Mouse (Mus musculus): Measurements from ENCODE around the gene Zfp423. TPM values are rescaled to one million over a fixed set of nuclear protein-coding genes. Genes with fewer than 3 reads are reported as not detected.

Gene Zfp423
- total RNA-seq, 2 experiments from 2014 or later = not detected

GRCm38 (mm10) chr8:87765276-87765675 lies 194.1 kb downstream of the Zfp423 start:
- ATAC-seq (replicated peaks; ENCODE audit: poor library complexity, severe bottlenecking) = no peak

DNA sequence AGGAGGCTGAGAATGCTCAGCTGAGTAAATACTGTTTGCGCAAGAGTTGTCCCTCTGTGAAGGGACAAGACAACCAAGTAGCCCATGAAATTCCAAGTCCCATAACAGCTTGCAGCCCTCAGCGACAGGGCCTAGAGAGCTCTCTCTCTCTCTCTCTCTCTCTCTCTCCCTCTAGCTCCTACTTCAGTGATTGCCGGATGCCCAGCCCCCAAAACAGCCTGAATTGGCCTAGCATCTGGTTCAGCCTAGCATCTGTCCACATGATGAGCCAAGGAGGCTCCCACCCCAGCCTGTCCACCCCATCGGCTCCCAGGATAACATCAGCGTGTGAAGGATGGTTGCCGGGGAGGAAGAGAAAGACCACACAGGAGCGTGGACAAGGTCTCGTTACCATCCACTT lies 200.6 kb downstream of the Zfp423 start:
- ATAC-seq (replicated peaks; ENCODE audit: poor library complexity, severe bottlenecking) = no peak

DNA sequence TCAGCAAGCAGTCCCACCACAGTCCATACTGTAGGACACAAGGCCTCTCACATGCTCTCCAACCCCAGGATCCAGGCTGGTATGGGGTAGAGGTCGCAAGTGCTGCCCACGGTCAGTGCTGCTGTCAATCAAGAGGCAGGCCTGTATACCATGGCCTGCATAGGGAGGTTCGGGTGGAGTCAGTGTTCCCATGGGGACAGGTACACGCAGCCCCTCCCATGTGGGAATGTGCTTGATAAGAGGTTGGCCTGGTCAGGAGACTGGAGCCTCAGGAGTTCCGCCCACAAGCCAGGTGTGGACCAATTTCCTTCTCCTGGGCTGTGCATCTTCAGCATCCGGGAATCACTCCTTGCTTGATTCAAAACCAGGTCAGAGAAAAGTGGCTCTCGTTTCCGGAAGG lies 204.5 kb downstream of the Zfp423 start:
- ATAC-seq (replicated peaks; ENCODE audit: poor library complexity, severe bottlenecking) = no peak

DNA sequence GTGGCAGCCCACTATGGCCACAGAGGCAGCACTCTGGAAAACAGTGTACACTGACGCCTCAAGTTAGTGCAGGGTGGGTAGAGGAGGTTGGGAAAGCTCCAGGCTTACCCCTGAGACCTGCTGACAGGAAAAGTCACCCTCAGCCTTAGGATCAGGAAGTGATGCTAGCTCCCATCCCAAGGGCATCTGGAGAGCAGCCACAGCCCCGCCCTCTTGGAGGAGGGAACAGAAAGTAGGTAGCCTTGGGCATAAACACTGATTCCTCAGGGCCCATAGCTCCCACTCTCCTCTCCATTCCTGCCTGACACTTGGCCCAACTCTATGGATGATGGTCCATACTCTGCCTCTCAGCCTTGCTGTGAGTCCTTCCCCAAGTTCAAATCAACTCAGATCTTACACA lies 205.8 kb downstream of the Zfp423 start:
- ATAC-seq (replicated peaks; ENCODE audit: poor library complexity, severe bottlenecking) = no peak

DNA sequence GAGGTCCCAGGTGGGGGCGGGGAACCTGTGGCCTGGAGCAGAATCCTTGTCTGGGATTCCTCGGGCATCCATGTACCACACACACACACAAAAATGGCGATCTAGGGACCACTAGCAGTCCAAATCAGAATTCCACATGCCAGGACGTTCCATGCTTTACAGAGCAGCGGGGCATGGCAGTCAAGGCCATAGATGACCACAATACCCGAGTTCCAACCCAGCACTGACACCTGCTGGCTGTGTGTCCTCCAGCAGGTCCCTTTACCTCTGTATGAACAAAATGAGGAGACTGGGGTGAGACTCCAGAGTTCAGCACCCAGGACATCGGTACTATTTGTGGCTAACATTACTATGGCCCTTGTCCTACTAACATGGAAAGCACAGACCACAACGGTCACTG lies 206.2 kb downstream of the Zfp423 start:
- no peak for ATAC-seq (replicated peaks; ENCODE audit: poor library complexity, severe bottlenecking)

- no peak for ATAC-seq (replicated peaks; ENCODE audit: poor library complexity, severe bottlenecking)
These were observed 206.7 kb downstream of the Zfp423 start for GRCm38 (mm10) chr8:87752710-87753109.

DNA sequence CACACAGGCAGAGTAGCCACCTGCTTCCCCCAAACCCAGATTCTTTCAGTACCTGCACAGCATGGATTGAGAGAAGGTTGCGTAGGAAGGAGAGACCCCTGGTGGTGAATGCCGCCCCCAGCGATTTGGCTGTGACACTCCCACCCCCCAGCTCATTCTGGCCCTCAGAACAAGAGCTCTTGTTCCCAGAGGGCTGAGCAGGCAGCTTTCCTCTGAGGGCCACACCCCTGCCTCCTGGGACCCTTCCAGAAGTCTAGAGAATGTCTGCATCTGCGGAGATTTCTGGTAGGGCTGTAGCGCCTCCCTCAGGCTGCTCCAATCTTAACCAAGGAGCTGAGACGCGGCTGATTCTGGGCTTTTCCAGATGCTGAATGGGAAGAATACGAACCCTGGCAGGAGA lies 211.8 kb downstream of the Zfp423 start:
- ATAC-seq (replicated peaks; ENCODE audit: poor library complexity, severe bottlenecking) = no peak

- no peak for ATAC-seq (replicated peaks; ENCODE audit: poor library complexity, severe bottlenecking)
These were observed 212.3 kb downstream of the Zfp423 start for GRCm38 (mm10) chr8:87747142-87747541.

DNA sequence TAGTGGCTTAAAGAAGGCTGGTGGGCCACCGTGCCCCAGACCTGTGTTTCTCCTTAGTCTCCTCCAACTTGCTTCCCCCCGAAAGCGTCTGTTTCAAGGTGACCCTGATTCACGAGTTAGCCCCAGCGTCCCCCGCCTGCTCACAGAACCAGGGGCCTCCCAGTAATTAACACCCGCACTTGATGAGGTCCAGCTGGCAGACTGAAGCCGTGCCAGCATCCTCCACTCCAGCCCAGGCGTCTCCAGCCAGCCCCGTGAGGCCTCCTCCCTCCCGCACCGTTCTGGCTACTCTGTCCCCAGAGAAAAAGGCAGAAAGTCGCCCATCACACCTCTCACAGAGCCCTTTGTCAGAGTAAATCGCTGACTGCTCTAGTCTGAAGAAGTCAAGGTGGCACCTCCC lies 213.3 kb downstream of the Zfp423 start:
- no peak for ATAC-seq (replicated peaks; ENCODE audit: poor library complexity, severe bottlenecking)

- ATAC-seq (replicated peaks; ENCODE audit: poor library complexity, severe bottlenecking) = no peak
These were observed 214.2 kb downstream of the Zfp423 start for GRCm38 (mm10) chr8:87745125-87745698.

DNA sequence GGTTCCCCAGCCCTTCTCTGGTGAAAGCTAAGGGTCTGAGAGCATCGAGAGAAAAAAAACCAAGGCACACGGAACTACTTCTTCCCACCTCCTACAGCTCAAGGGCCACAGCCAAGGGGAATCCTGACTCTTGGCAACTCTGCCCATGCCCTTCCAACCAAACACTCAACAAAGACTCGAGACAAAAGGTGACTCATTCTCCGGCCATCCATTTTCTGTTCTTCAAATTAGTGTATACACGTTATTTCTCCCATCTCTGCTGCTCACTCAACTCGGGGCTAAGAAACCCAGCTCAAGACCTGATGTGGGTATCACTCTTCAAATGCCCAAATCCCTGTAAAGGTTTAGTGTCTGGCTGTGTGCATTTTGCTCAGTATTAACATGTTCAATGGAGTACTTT lies 214.8 kb downstream of the Zfp423 start:
- no peak for ATAC-seq (replicated peaks; ENCODE audit: poor library complexity, severe bottlenecking)

DNA sequence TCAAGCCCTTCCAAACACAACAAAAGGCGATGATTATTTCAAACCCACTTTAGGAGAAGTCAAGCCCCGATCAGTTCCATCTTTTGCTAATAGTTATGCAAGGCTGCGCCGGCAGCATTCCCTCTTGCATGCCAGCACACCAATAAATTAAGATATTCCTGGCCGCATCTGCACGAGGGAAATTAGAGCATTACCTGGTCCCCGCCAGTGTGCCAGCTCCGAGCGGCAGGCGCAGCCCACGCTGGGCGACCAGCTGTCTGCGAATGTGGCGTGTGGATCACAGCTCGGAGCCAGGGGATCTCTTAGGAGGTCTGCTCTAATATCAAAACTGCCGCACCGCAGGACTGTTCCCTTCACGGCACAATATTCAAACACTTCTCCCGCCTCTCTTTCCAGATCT lies 217.4 kb downstream of the Zfp423 start:
- no peak for ATAC-seq (replicated peaks; ENCODE audit: poor library complexity, severe bottlenecking)

- no peak for ATAC-seq (replicated peaks; ENCODE audit: poor library complexity, severe bottlenecking)
These were observed 218.4 kb downstream of the Zfp423 start for GRCm38 (mm10) chr8:87740946-87741530.

- no peak for ATAC-seq (replicated peaks; ENCODE audit: poor library complexity, severe bottlenecking)
These were observed 221.5 kb downstream of the Zfp423 start for GRCm38 (mm10) chr8:87737900-87738299.

DNA sequence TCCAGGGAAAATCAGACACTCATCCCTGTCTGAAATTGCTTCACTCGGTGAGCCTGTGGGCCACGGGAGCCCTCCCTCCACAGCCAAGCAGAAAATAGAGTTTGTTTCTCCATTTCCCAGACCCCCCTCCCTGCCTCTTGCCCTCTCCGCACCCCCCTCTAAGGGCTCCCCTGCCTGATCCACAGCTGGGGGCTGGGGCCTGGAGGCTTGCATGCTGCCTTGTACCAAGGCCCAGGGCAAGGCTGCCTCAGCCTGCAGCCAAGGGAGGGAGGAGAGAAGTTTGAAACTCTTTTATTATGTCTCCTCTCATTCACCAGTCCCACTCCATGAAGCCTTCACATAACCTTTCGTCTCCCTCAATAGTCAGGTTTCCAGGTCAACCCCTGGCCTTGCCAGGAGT lies 224.5 kb downstream of the Zfp423 start:
- ATAC-seq (replicated peaks; ENCODE audit: poor library complexity, severe bottlenecking) = no peak

- ATAC-seq (replicated peaks; ENCODE audit: poor library complexity, severe bottlenecking) = no peak
These were observed 224.9 kb downstream of the Zfp423 start for GRCm38 (mm10) chr8:87734496-87734895.

GRCm38 (mm10) chr8:87731062-87731461 lies 228.3 kb downstream of the Zfp423 start:
- ATAC-seq (replicated peaks; ENCODE audit: poor library complexity, severe bottlenecking) = no peak

- no peak for ATAC-seq (replicated peaks; ENCODE audit: poor library complexity, severe bottlenecking)
These were observed 236.4 kb downstream of the Zfp423 start for GRCm38 (mm10) chr8:87723015-87723414.

GRCm38 (mm10) chr8:87719137-87719815 lies 240.1 kb downstream of the Zfp423 start:
- ATAC-seq (replicated peaks; ENCODE audit: poor library complexity, severe bottlenecking) = no peak

GRCm38 (mm10) chr8:87717445-87717844 lies 241.9 kb downstream of the Zfp423 start:
- no peak for ATAC-seq (replicated peaks; ENCODE audit: poor library complexity, severe bottlenecking)

DNA sequence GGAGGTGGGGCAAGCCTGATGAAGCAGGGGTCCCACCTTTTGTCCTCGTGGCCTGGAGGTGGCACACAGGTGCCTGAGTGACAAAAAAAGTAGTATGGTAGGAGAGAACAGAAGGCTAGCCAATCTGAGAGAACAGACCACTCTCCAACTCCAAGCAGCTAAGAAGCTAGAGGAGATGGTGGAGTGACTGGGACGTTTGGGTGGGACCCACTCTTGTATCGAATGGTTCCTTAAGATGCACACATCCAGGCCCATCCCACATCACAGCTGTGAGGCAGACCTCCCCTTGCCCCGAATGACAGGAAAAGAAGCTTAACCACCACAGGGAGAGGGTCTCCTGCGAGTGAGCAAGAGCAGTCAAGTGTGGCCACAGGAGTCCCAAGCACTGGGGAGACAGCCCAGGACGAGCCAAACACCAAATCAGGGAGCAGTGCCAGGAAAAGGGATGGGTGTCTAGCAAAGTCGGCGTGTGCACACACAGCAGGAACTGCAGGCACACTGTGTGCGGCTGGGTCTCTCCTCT lies 242.6 kb downstream of the Zfp423 start:
- ATAC-seq (replicated peaks; ENCODE audit: poor library complexity, severe bottlenecking) = no peak

Data from granulocyte monocyte progenitor cell, adult 5-6 weeks (primary cell).